Mouse (Mus musculus): Measurements from ENCODE around the gene Gm5662.
"Not testable (repeated sequence)": the region's sequence is repeated elsewhere in the genome, so short reads cannot be mapped to it uniquely, and the experiment has no call there.

The Gm5662 gene

DNA sequence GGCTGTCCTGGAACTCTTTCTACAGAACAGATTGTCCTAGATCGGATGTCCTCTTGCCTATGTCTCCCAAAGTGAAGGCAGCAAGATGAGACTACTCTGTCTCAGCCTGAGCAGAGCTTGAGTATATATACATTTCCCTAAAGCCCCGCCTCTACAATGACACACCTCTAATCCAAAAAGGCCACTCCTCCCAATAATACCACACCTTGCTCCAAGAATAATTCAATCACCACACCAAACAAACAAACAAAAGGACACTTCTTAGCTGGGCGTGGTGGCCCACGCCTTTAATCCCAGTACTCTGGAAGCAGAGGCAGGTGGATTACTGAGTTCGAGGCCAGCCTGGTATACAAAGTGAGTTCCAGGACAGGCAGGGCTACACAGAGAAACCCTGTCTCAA lies at the start of gene Gm5662:
Gm5662 (minus strand) TSS at position 101 of the 400 bp plus-strand sequence.
- DNase-seq (ENCODE audit: low spot score in 2 of 2) = not testable (repeated sequence)

DNA sequence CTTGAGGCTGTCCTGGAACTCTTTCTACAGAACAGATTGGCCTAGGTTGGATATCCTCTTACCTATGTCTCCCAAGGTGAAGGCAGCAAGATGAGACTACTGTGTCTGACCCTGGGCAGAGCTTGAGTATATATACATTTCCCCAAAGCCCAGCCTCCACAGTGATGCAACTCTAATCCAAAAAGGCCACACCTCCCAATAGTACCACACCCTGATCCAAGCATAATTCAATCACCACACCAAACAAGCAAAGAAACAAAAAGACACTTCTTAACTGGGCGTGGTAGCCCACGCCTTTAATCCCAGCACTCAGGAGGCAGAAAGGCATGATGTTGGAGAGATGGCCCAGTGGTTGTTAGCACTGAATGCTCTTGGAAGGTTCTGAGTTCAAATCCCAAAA lies 49.6 kb upstream of the Gm5662 start, which contains the start of gene Gm5039:
Gm5039 (minus strand) TSS at position 101 of the 400 bp plus-strand sequence.
- not testable (repeated sequence) for DNase-seq (ENCODE audit: low spot score in 2 of 2)

DNA sequence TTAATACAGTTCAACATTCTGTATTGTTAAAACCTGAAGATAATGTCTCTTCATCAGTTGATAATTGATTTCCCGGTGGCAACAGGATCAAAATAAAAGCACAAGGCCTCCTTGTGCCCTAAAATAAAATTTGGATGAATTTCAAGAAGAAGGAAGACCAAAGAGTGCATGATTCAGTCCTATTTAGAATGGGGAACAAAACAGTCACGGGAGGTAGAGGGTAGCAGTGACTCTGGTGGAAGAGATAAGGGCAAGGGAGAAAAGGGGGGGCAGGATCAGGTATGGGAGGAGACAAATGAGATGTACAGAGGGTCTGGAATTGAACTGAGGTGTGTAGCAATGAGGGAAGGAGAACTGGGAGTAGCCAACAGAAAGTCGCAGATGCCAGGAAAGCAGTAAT lies 40.3 kb upstream of the Gm5662 start:
- no peak for DNase-seq (ENCODE audit: low spot score in 2 of 2)

DNA sequence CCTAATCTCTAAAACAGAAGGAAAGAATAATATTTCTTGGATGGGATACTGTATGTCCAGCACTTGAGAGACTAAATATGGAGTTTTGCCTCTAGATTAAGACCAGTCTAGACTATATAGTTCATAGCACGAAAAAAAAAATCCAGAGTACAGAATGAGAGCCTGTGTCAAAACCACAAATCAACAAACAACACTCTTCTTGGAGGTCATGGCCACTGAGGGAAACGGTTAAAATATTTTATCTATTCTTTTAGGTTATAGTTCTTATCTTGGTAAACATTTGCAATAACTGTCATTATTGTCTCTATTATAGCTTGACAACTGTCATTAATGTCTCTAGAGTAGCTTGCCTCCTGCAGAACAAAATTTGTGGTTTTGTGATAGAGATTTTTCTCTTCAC lies 22.9 kb upstream of the Gm5662 start:
- not testable (repeated sequence) for DNase-seq (ENCODE audit: low spot score in 2 of 2)

DNA sequence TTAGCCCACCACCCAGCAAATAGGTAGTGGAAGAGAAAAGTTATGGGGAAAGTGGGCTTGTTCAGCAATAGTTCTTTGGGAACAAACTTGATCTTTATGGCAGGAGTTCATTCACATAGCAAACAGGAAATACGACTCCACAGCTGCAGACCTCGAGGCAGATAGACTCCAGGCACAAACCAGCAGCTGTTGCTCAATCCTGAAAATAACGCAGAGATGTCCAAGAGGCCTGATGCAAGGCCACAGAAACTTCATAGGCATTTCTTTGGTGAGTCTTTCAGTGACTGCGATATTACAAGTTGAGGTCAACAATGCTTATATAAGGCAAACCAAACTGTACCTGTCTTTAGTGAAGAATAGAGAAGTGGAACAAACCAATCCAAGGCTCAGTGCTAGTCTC lies 18.8 kb upstream of the Gm5662 start:
- DNase-seq (ENCODE audit: low spot score in 2 of 2) = not testable (repeated sequence)

DNA sequence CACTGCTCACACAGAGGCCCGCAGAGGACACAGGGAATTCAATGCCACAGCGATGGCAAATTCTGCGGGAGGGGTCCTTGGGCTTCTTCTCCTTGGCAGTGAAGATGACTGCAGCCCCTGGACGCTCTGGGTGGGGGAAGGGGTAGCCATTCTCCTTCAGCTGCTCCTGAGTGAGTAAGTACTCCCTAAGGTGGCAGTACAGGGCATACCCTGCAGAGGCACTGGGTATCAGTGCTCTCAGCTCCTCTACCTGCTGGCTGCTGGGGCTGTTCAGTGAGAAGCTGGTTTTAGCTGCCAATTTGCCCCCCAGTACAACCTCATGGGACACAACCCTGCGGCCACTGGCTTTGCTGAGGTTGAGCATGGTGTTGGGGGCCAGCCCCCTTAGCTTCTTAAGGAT lies 10.9 kb upstream of the Gm5662 start:
- DNase-seq (ENCODE audit: low spot score in 2 of 2) = not testable (repeated sequence)

DNA sequence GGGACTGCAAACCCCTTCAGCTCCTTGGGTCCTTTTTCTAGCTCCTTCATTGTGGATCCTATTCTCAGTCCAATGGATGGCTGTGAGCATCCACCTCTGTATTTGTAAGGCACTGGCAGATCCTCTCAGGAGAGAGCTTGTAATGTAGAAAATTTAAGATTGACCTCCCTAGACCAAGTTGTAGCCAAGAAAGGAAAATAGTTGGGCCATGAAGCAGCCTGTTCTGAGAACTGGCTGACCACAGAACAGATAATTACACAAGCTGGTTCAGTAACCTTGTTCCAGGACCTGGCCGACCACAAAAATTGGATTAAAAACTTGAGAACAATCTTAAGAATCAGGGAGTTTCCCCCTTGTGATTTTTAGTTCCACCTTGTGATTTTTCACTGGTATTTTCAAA lies 17.1 kb downstream of the Gm5662 start:
- DNase-seq (ENCODE audit: low spot score in 2 of 2) = no peak

DNA sequence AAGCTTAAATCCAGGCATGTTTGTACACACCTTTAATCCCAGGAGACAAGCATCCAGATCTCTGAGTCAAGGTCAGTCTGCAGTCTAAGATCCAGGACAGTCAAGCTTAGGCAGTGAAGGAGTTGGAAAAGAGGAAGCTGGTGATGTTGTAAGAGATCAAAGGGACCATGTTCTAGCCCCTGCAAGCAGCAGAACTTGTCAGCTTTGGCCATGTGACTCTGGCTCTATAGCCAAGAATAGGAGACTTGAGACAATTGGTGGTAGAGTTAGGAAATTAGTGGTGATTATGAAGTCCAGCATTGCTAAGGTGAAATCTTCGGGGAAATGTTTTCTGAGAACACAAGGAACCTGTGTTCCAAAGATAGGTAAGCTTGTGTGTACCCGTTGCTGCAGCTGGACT lies 18.4 kb downstream of the Gm5662 start:
- not testable (repeated sequence) for DNase-seq (ENCODE audit: low spot score in 2 of 2)

DNA sequence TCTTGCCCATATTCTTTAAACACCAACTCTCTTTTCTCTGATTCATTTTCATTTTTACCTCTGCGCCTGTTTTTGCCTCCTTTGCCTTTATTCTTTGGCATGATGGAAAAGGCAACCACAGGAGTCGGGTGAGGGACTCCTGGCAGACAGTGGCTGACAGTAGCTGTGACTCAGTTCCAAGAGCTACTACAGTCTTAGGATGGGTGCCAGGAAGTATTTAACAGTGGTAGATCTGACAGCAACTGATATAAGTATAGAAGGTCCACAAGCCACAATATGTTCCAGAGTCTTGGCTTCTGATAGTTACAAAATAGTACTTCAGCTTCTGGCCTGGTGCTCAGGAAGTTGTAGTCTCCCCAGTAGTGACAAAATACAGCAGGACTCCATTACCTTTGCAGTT lies 24.3 kb downstream of the Gm5662 start, which contains the start of gene Gm8332:
Gm8332 (minus strand) TSS at position 101 of the 400 bp plus-strand sequence.
- DNase-seq (ENCODE audit: low spot score in 2 of 2) = not testable (repeated sequence)

DNA sequence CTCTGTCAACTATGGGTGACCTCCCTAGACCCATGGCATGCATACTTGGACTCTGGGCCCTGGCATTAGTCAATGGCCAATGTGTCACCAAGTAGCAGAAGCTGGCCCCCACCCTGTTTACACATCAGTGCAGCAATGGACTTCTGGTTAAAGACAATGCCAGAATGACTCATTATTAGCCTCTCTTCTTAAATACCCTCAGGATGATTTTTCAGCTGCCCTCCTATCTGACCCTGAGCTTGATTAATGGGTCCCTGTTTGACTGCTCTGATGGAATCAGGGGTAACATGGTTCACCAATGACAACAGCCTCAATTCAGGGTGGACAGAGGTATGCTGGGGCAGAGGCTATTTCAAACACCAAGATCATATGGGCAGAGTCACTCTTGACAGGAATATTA lies 28.5 kb downstream of the Gm5662 start:
- not testable (repeated sequence) for DNase-seq (ENCODE audit: low spot score in 2 of 2)

DNA sequence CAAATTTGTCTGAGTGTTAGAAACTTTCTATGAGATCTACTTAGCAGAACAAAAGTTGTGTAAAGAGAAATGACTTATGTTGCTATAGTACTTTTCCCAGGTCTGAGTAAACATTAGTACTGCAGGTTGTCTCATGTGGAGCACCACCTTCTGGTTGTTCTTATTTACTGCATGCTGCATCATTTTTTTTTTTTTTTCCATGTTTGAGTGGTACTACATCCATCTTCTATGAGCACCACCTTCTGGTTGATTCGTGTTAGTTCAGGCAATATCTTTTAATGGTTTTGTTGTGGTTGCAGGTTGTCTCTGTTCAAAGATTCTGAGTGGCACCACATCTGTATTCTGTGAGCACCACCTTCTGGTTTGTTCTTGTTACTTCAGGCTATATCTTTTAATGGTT lies 31.4 kb downstream of the Gm5662 start:
- not testable (repeated sequence) for DNase-seq (ENCODE audit: low spot score in 2 of 2)

Measured in spleen, postnatal 4 days (tissue).